Mouse (Mus musculus): ENCODE data around the gene Gm3106.
"Not testable (repeated sequence)": the region's sequence is repeated elsewhere in the genome, so short reads cannot be mapped to it uniquely, and the experiment has no call there.

Gene Gm3106

DNA sequence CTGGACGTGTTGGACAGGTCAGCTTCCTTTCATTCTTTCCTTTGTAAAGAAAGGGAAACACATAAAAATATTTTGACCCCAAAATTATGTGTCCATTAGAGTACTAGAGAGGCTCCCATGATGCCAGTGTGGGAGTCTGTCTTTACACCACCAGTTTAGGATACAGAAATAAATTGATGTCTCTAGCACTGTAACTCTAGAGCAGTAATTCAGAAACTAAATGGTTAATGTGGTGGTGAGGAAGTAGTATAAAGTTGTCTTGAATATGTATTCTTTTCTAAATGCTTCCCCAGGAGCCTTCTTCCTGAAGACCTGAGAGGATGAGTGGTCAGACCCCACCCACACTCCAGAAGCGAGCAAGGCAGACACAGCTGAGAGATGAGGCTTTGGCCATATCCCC is at the start of gene Gm3106:
Gene Gm3106, plus strand, starts transcription at position 301 of the 400 bp plus-strand sequence.
- not testable (repeated sequence) for DNase-seq (ENCODE audit: extremely low spot score, low spot score)

All from neural tube, embryonic 10.5 days (tissue).